Comparison of ENCODE assay signal across 9 mouse cellular contexts in the genomic region with DNA sequence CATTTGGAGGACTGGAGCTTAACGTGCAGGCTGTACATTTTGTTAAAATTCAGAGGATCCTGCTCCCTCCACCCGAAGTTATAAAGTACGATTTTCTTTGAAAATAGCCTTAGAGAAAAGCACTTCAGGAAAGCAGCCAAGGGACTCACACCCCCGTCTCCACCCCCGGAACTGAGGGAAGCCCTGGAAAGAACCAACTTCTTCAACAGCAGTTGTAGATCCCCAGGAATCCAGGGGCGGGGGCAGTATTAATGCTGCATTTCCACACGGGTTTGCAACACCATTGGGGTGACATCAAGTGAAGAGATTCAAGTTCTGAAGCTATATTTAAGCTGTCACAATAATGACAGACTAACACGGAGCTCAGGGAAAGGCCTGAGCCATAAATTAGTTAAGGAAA. TPM values are rescaled to one million over a fixed set of nuclear protein-coding genes. Genes with fewer than 3 reads are reported as not detected.
DNase-seq lines count a peak whose midpoint lies in the region; ATAC-seq and TF ChIP-seq lines count a peak whose summit lies in the region.
"Had no signal": no experiment of that assay in that cellular context is flagged by ENCODE, and none has a peak within 500 bp of the region (broad histone marks: within the 10 kb centered on the region; RNA-seq: fewer than 3 reads in every experiment).

No protein-coding gene starts in this region.

- H3K4me2 ChIP-seq in embryonic facial prominence, embryonic 13.5 days = peak overlapping the region; percentile 85; the same call in 1 of the 2 replicates
- H3K4me2 ChIP-seq in neural tube, embryonic 13.5 days = peak overlapping the region; percentile 76

- H3K4me1 ChIP-seq in kidney, adult 2 months (ENCODE audit: control insufficient read depth, insufficient read depth, low read length) = peaks cover 6% of the 10 kb centered on the region; the same call in 1 of the 2 replicates
- H3K4me1 ChIP-seq in embryonic facial prominence, embryonic 13.5 days = peaks cover 31% of the 10 kb centered on the region
- peaks cover 32% of the 10 kb centered on the region for H3K4me1 ChIP-seq in neural tube, embryonic 13.5 days (replicated peaks)

- WGBS in kidney, adult 2 months = 23% methylated on average over 8 of the region's 8 CpGs
- WGBS in embryonic facial prominence, embryonic 13.5 days = 22% methylated on average over 8 of the region's 8 CpGs
- 20% methylated on average over 8 of the region's 8 CpGs for WGBS in neural tube, embryonic 13.5 days

- intact Hi-C loops in gastrocnemius, adult 2 months (cut with DNase I) = no loop called here

- TF ChIP-seq POLR2A in kidney, adult 2 months (IDR thresholded peaks at IDR 0.05; ENCODE audit: low read depth, low read length) = no peak

- no peak overlapping the region for H3K27ac ChIP-seq in kidney, adult 2 months (ENCODE audit: insufficient read depth, low read depth, low read length)
- H3K27ac ChIP-seq in embryonic facial prominence, embryonic 13.5 days = no peak overlapping the region
- peak overlapping the region; percentile 95 for H3K27ac ChIP-seq in neural tube, embryonic 13.5 days (replicated peaks)
- H3K27ac ChIP-seq in gastrocnemius, adult 2 months = no peak overlapping the region

- H3K27me3 ChIP-seq in kidney, adult 2 months (replicated peaks; ENCODE audit: control insufficient read depth, insufficient read depth, low read length) = peaks cover 2% of the 10 kb centered on the region; the same call in 1 of the 2 replicates
- H3K27me3 ChIP-seq in embryonic facial prominence, embryonic 13.5 days = peaks cover 70% of the 10 kb centered on the region
- no peaks in the 10 kb centered on the region; the same call in none of the 2 replicates for H3K27me3 ChIP-seq in neural tube, embryonic 13.5 days

- DNase-seq in kidney, adult 2 months = peak; percentile 4
- no peak for DNase-seq in kidney, postnatal 36 days
- DNase-seq in induced T-regulatory cell, adult 2 months (ENCODE audit: low read depth) = peak; percentile 23
- DNase-seq in gastrocnemius, adult 2 months = no peak
- DNase-seq in thymus, postnatal 10 days (ENCODE audit: low spot score in 2 of 2) = no peak
- DNase-seq in lung, postnatal 25 days (ENCODE audit: low spot score) = no peak

- ATAC-seq in embryonic facial prominence, embryonic 13.5 days (ENCODE audit: insufficient number of reproducible peaks, insufficient read depth, low FRiP score, low TSS enrichment, low read depth) = no peak
- ATAC-seq in neural tube, embryonic 13.5 days (ENCODE audit: low read depth) = no peak

- no peaks in the 10 kb centered on the region for H3K36me3 ChIP-seq in kidney, adult 2 months (ENCODE audit: control insufficient read depth, insufficient read depth, low read length)
- no peaks in the 10 kb centered on the region for H3K36me3 ChIP-seq in embryonic facial prominence, embryonic 13.5 days
- no peaks in the 10 kb centered on the region for H3K36me3 ChIP-seq in neural tube, embryonic 13.5 days

- TF ChIP-seq CTCF in kidney, adult 2 months (conservative IDR thresholded peaks at IDR 0.05; ENCODE audit: insufficient read depth, insufficient read length, low read depth, low read length) = no peak
- TF ChIP-seq CTCF in gastrocnemius, adult 2 months (IDR thresholded peaks at IDR 0.05) = no peak

- no peaks in the 10 kb centered on the region for H3K9me3 ChIP-seq in embryonic facial prominence, embryonic 13.5 days
- no peaks in the 10 kb centered on the region for H3K9me3 ChIP-seq in neural tube, embryonic 13.5 days

- H3K4me3 ChIP-seq in kidney, adult 2 months (ENCODE audit: insufficient read depth, low read depth, low read length) = no peak overlapping the region
- H3K4me3 ChIP-seq in embryonic facial prominence, embryonic 13.5 days = no peak overlapping the region
- peak overlapping the region; percentile 87 for H3K4me3 ChIP-seq in neural tube, embryonic 13.5 days
- H3K4me3 ChIP-seq in gastrocnemius, adult 2 months = no peak overlapping the region

- H3K9ac ChIP-seq in embryonic facial prominence, embryonic 13.5 days = no peak overlapping the region
- peak overlapping the region; percentile 79; the same call in 1 of the 2 replicates for H3K9ac ChIP-seq in neural tube, embryonic 13.5 days

RNA-seq across cellular contexts. Expression of gene Dpysl5, which starts 0.9 kb away (rescaled TPM):
- polyA plus RNA-seq in kidney, adult 2 months (2012; rRNA removed) = 0.54 and 0.58 TPM in 2 replicates
- 7.5 and 10.4 TPM in 2 replicates for polyA plus RNA-seq in embryonic facial prominence, embryonic 13.5 days (2015; fragmentation: Nextera tagmentation; extraction: Ambion mirVana)
- 176 and 184 TPM in 2 replicates for polyA plus RNA-seq in neural tube, embryonic 13.5 days (2015; fragmentation: Nextera tagmentation; extraction: Ambion mirVana)
- 1 to 10 TPM in 1 of 2 experiments, under 1 TPM in 1; 0.98 to 2.9 TPM for total RNA-seq in gastrocnemius, adult 2 months (2021)
- total RNA-seq: liver, adult 2 months had no signal

RNA-seq across cellular contexts. Expression of gene Cenpa, which starts 43.9 kb away (rescaled TPM):
- polyA plus RNA-seq in kidney, adult 2 months (2012; rRNA removed) = 6.3 and 6.6 TPM in 2 replicates
- polyA plus RNA-seq in embryonic facial prominence, embryonic 13.5 days (2015; fragmentation: Nextera tagmentation; extraction: Ambion mirVana) = 270 and 318 TPM in 2 replicates
- 60.2 and 69.1 TPM in 2 replicates for polyA plus RNA-seq in neural tube, embryonic 13.5 days (2015; fragmentation: Nextera tagmentation; extraction: Ambion mirVana)
- total RNA-seq in gastrocnemius, adult 2 months (2021) = 1 to 10 TPM; 1.2 to 3.6 TPM

Comparison
In these comparisons a context has a peak if more than half of its experiments do, and no peak if none do; other contexts are left out.
1. DNase-seq: peak in kidney, adult 2 months (single experiment) and induced T-regulatory cell, adult 2 months (single experiment); none in kidney, postnatal 36 days (0 of 2), gastrocnemius, adult 2 months (single experiment), thymus, postnatal 10 days (0 of 2) and lung, postnatal 25 days (single experiment).
2. RNA of gene Dpysl5, which starts 0.9 kb away (polyA plus RNA-seq): 176 to 184 TPM in neural tube, embryonic 13.5 days; 7.5 to 10.4 TPM in embryonic facial prominence, embryonic 13.5 days and 0.54 to 0.58 TPM in kidney, adult 2 months; every median in the first group is over 10 times any median in the second.